Mouse (Mus musculus): Measurements from ENCODE around the gene Fnbp1.

The Fnbp1 gene

GRCm38 (mm10) chr2:31147054-31147453 lies 5.2 kb upstream of the Fnbp1 start:
- no peak for DNase-seq

DNA sequence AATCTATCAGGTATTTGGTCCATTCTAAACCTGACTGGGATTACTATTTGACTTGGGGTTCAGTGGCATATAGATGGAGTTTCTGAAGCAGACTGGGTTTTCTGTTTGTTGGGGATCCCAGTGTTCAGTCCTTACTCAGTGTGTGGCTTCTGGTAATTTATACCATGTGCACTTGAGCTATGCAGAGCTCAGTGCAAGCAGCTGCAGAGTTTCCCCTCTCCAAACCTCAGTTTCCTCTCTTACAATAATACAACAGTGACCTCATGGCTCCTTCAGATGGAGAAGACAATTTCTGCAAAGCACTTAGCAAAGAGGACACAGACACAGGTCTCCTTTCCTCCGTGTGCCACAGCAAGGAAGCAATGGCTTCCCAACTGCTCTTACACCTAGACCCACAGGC lies 3.1 kb upstream of the Fnbp1 start:
- DNase-seq = no peak

- peak; percentile 53 for DNase-seq
These were observed 2.2 kb upstream of the Fnbp1 start for GRCm38 (mm10) chr2:31143768-31144695.

DNA sequence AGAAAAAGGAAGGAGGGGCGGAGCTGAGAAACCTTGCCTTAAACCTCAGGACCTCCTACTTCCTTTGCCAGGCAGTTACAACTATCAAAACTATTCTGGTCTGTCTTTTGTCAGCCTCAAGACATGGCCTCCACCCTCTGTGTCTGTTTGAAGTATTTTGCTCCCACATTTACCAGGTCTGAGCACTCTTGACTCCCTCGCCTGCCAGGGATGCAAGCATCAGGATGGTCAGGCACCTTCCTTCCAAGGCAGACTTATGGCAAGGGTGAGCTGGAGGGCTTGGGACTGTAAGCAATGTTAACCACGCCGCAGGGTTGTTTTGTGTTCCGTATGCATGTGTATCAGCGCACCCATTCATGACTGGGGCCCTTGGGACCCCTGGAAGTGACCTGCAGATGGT lies 1.5 kb upstream of the Fnbp1 start:
- DNase-seq = peak; percentile 60

DNA sequence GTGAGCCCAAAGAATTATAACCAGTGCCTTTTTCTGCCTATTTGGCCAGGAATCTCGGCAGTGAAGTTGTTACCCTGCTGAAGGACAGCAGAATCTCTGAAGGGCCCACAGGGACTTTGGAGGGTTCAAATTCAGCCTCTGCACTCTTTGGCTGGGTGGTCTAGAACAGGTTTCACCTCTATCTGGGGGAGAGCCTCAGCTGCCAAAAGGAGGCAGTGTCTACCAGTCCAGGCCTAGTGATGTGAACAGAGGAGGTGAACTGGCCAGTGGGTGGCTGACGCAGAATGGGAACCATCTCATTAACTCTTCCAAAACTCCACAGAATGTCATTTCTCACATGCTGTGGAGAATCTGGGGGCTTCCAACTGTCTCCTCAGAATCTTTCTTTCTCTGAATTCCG lies 697 bp upstream of the Fnbp1 start:
- peak; percentile 48 for DNase-seq

- DNase-seq = peak; percentile 67
These were observed 538 bp downstream of the Fnbp1 start for GRCm38 (mm10) chr2:31141074-31141866.

GRCm38 (mm10) chr2:31140772-31141073 lies 1.1 kb downstream of the Fnbp1 start:
- DNase-seq = no peak

GRCm38 (mm10) chr2:31139991-31140771 lies 1.6 kb downstream of the Fnbp1 start:
- DNase-seq = no peak

- DNase-seq = no peak
These were observed 2.6 kb downstream of the Fnbp1 start for GRCm38 (mm10) chr2:31139174-31139632.

DNA sequence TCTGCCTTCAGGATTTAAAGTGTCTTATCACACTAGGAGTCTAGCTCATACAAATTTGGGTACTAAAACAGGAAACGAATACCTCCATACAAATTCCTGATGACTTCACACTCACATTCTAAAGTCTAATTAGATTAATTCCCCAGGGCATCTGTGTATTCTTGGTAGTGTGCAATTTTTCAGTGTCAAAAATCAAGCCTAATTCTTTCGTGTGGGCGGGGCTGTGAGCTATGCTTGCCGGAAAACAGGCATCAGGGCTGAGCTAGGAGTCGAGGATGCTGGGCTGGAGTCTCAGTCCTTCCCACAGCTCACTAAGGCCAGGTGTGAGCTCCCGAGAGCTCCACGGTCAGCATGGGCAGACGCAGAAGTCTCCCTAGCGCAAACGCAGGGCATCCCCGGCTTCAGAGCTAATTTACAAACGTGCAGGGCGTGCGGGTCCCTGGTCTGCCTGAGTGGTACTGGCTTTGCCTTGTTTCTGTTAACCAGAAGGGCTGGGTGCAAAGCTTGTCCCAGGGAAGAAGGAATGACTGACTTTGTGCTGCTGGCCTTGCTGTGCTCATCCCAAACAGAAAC lies 4.7 kb downstream of the Fnbp1 start:
- DNase-seq = no peak

DNA sequence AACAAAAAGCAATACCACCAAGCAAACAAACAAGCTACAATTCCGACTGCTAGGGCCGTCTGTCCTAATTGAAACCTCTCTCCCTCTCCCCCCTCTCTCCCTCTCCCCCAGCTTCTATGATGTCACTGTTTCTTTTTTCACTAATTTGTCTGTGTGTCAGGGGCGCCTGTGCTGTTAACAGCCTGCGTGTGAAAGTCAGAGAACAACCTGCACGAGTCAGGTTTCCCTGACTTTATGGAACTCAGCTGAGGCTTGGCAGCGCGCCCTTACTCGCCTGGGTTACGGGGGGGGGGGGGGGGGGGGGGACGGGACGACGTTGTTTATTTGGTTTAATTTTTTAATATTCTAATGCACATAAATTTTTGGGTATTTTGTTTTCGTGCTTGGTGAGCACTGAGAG lies 5.5 kb downstream of the Fnbp1 start:
- DNase-seq = no peak

- no peak for DNase-seq
These were observed 6.3 kb downstream of the Fnbp1 start for GRCm38 (mm10) chr2:31135512-31135931.

DNA sequence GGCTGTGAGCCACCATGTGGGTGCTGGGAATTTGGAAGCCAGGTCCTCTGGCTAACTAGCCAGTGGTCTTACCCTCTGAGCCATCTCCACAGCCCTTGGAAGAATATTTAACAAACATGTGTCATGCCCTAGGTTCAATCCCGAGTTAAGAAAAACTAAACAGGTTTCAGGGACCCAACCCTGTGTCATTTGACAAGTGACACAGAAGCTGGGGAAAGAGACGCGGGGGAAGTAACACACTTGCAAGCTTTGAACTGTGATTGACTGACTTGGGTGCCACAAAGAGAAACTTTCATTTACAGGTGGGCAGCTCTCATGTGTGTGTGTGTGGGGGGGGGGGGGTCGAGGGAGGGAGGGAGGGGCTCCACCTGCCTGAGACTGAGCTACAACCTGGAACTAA lies 7.8 kb downstream of the Fnbp1 start:
- no peak for DNase-seq

DNA sequence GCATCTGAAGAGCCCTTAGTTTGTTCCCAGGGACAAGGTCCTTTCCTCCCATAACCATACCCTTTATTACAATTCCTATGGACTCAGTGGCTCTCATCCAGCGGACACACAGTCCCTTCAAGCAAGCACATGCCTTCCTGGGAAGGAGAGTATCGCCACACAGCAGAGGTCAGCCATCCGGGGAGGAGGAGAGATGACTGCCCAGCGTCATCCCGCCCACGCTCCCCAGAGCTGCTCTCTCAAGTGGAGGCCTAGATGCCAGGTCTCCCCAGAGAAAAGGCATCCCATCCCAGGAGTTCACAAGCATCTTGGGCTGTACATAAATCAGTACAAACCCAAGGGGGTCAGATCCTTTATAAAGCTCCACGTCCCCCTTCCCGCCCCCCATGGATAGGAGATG lies 9.1 kb downstream of the Fnbp1 start:
- no peak for DNase-seq

- peak; percentile 89 for DNase-seq
These were observed 11.0 kb downstream of the Fnbp1 start for GRCm38 (mm10) chr2:31130815-31131299.

GRCm38 (mm10) chr2:31129742-31130518 lies 11.9 kb downstream of the Fnbp1 start:
- no peak for DNase-seq

DNA sequence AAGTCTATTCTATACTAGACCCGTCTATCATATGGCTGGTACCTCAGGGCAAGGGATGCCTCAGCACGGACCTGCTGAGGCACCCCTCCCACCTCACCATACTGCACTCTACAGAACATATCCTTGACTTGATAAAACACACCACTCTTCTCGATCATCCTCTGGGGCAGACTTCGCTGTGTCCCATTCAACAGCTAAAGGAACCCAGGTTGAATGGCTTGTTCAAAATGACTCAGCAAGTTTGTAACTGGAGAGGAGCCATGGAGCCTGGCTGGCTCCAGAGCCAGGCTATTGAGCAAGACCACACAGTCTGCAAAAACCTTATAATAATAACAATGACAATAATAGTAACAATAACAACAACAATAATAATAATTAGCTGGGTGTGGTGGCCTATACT lies 13.9 kb downstream of the Fnbp1 start:
- DNase-seq = no peak

DNA sequence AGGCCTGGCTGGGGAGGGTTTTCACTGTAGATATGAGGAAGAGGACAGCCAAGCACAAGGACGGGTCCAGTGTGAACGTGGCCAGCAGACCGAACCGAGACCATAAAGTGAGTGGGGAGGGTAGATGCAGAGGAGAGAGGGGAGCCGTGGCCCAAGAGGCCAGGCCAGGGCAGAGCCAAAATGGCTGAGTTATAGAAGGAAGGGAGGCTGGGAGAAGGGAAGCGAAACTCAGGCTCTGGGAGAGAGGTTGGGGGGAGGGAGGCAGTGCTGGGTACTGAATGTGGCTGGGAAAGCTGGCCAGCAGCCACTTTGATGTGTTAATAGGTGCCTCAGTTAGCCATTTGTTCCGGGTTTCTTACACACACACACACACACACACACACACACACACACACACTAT lies 14.6 kb downstream of the Fnbp1 start:
- no peak for DNase-seq

DNA sequence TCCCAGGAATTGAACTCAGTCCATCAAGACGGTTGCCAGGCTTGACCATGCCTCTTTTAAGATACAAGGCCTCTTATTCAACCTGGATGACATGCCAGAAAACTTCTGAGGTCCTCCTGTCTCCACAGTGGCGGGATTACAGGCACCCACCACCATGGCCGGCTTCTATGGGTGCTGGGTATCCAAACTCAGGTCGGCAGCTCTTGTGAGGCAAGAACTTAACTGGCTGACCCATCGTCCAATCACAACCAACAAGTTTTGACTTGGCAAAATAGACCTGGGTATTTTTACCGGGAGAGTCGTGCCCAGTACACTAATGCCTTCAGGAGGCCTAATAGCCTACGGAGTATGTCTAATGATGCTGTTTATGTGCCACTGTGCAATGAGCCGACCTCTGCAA lies 15.8 kb downstream of the Fnbp1 start:
- DNase-seq = no peak

DNA sequence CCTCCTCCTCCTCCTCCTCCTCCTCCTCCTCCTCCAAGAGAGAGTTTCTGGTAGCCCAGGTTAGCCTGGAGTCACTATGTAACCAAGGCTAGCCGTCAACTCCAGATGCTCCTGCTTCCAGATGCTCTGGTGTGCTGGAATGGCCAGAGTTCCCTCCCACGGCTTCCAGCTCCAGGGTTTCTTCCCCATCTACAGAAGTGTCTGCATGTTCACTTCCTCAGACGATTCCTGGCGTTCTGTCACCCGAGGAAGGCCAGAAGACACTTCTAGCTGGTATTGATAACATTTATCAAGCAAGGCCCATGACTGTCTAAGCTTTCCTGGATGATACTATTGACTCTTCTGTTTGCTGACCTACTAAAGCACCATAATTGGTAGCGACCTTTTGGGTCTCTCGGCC lies 16.7 kb downstream of the Fnbp1 start:
- DNase-seq = no peak

DNA sequence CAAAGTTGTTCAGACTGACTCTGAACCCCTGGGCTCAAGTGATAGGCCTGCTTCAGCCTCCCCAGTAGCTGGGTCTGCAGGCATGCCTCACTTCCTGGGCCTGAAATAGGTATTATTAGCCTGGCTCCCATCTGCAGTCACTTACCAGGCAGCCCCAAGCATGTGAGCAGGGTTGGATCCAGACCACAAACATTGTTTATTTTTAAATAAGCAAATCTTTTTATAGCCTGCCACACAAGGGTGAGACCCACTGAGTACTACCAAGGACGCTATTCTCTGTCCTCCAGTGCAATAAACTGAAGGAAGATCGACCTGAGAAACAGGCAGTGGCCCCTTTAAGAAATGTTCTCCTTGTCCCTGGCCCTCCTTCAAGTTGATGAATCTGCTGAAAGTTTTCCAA lies 17.1 kb downstream of the Fnbp1 start:
- no peak for DNase-seq

- no peak for DNase-seq
These were observed 18.3 kb downstream of the Fnbp1 start for GRCm38 (mm10) chr2:31123493-31123892.

Data from thymus, postnatal 14 days (tissue).